Mouse (Mus musculus): ENCODE measurements around the gene Szt2. TPM values are rescaled to one million over a fixed set of nuclear protein-coding genes. Genes with fewer than 3 reads are reported as not detected.

Szt2 gene
- polyA plus RNA-seq, 1 experiment from 2014 or later: 11.4 TPM

DNA sequence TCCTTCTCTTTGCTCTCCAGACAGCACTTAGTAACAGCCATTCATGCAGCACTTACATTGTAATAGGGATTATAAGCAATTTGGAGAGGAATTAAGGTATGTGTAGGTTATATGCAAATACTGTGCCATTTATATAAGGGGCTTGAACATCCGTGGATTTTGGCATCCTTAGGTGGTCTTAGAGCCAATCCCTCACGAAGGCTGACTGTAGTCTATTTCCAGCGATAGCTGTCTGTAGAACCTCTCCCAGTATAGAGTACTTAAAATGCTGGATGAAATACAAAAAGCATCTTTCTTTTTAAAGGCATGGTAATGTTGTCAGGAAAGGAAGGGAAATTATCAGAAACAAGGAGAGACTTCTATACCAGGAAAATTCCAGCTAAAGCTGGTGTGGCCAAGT, 67.6 kb downstream of the Szt2 start:
- Histone ChIP-seq H3K36me3 (no peaks in the 10 kb centered on the region), H3K27ac (no peak overlapping the region), H3K9me3 (replicated peaks) (no peaks in the 10 kb centered on the region), H3K4me3 (no peak overlapping the region), H3K4me1 (no peaks in the 10 kb centered on the region), H3K27me3 (ENCODE audit: low read depth, poor library complexity, severe bottlenecking) (no peaks in the 10 kb centered on the region)
- 86% methylated on average over 3 of the region's 3 CpGs for WGBS
- no peak for DNase-seq (ENCODE audit: low spot score)

- Histone ChIP-seq H3K9me3 (replicated peaks) (no peaks in the 10 kb centered on the region), H3K4me3 (no peak overlapping the region), H3K27me3 (ENCODE audit: low read depth, poor library complexity, severe bottlenecking) (no peaks in the 10 kb centered on the region), H3K4me1 (no peaks in the 10 kb centered on the region), H3K36me3 (no peaks in the 10 kb centered on the region), H3K27ac (no peak overlapping the region)
- WGBS: 14% methylated on average over 7 of the region's 7 CpGs
- peak; percentile 81 for DNase-seq (ENCODE audit: low spot score)
Observed at GRCm38 (mm10) chr4:118336658-118337057, 72.4 kb downstream of the Szt2 start.

GRCm38 (mm10) chr4:118335991-118336390, 73.1 kb downstream of the Szt2 start:
- no peak for DNase-seq (ENCODE audit: low spot score)
- Histone ChIP-seq H3K4me1 (no peaks in the 10 kb centered on the region), H3K4me3 (no peak overlapping the region), H3K36me3 (no peaks in the 10 kb centered on the region), H3K9me3 (replicated peaks) (no peaks in the 10 kb centered on the region), H3K27me3 (ENCODE audit: low read depth, poor library complexity, severe bottlenecking) (no peaks in the 10 kb centered on the region), H3K27ac (no peak overlapping the region)
- 87% methylated on average over 4 of the region's 4 CpGs for WGBS

DNA sequence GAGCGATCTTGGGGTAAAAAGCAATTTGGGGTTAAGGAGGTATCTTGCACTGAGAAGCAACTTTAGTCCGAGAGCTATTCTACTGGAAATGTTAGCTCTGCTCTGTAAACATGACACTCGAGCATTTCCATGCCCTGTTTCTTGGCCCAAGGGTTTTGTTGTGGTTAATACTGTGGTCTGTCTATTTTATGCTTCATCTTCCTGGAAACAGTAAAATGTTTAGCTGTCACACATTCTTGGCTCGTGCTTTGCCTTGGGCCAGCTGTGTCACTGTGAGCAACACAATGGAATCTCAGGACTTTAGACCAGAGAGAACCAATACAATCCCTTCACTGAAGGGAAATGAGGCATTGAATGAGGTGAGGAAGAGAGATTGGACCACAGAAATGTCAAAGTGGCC, 77.3 kb downstream of the Szt2 start:
- H3K4me1 ChIP-seq: peaks cover under 1% of the 10 kb centered on the region
- H3K36me3 ChIP-seq: no peaks in the 10 kb centered on the region
- no peak overlapping the region for H3K27ac ChIP-seq
- no peaks in the 10 kb centered on the region for H3K9me3 ChIP-seq (replicated peaks)
- no peak overlapping the region for H3K4me3 ChIP-seq
- DNase-seq (ENCODE audit: low spot score): no peak
- H3K27me3 ChIP-seq (ENCODE audit: low read depth, poor library complexity, severe bottlenecking): no peaks in the 10 kb centered on the region
- WGBS: 79% methylated on average over 4 of the region's 4 CpGs

DNA sequence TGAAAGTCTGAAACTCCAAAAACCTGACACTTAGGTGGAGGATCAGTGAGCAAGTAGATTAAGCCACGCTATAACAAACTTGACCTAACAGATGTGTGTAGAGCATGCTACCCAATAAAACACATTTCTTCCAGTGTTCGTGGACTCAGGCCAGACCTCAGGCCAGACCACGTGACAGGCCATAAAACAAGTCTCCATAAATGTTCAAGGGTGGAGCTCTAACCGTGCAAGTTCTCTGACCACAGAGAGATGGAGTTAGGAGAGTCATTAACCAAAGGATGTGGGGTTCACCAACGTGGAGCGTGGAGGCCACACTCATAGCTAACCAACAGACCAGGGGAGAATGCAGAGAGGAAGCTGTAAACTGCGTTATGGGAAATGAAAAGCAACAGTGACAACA, 82.6 kb downstream of the Szt2 start:
- peak; percentile 53 for DNase-seq (ENCODE audit: low spot score)

DNA sequence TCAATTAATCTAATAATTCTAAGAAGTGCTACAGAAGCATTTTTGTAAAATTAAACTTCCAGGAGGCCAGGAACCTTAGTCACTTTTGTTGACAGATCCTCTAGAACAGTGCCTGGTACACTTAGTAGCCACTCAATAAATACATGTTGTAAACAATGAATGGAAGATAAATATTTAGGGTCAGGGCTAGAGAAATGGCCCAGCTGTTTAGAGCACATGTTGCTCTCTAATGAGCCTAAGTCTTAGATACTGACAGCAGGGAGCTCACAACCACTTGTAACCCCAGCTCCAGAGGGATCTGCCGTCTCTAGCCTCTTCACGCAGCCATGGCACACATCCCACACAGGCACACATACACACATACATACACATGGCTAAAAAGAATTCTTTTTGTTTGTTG, 88.4 kb downstream of the Szt2 start:
- H3K36me3 ChIP-seq: no peaks in the 10 kb centered on the region
- no peaks in the 10 kb centered on the region for H3K9me3 ChIP-seq (replicated peaks)
- no peaks in the 10 kb centered on the region for H3K27me3 ChIP-seq (ENCODE audit: low read depth, poor library complexity, severe bottlenecking)
- peaks cover 12% of the 10 kb centered on the region for H3K4me1 ChIP-seq
- H3K27ac ChIP-seq: no peak overlapping the region
- no peak overlapping the region for H3K4me3 ChIP-seq
- DNase-seq (ENCODE audit: low spot score): no peak
- WGBS: 88% methylated on average over 2 of the region's 2 CpGs

More for the DNA sequence above, 82.6 kb downstream of the Szt2 start:
- H3K9me3 ChIP-seq (replicated peaks): no peaks in the 10 kb centered on the region
- 42% methylated on average over 7 of the region's 7 CpGs for WGBS
- peaks cover 6% of the 10 kb centered on the region for H3K4me1 ChIP-seq
- H3K27me3 ChIP-seq (ENCODE audit: low read depth, poor library complexity, severe bottlenecking): no peaks in the 10 kb centered on the region
- H3K36me3 ChIP-seq: no peaks in the 10 kb centered on the region
- H3K4me3 ChIP-seq: no peak overlapping the region
- peak overlapping the region; percentile 68 for H3K27ac ChIP-seq

DNA sequence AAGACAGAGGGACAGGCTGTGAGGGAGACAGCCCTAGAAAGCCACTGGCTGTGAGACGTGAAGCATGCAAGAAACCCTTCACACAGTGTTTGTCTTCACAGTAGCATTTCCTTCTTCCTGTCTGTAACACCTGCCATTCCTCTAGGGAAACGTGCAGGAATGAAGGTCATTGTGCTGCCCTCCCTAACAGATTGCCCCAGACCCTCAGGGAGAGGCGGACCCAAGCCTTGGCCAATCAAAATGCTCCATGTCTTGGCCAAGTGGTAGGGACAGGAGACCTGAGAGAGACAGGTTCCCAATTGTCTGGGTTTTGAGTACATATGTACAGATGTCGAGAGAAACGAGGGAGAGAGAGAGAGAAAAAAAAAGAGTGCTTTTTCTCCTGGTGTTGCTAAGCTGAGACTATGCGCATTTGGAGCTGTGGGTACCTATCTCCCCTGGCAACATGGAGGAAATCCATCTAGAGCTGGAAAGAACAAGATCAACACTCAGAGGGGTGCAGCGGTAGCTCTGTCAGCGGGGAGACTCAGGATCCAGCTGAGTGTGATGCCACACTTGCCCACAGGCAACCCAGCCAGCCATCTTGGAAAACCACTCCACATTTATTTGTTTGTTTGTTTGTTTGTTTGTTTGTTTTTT, 89.2 kb downstream of the Szt2 start:
- Histone ChIP-seq H3K4me3 (no peak overlapping the region), H3K27ac (peak overlapping the region; percentile 33; the same call in 1 of the 2 replicates), H3K27me3 (ENCODE audit: low read depth, poor library complexity, severe bottlenecking) (no peaks in the 10 kb centered on the region), H3K9me3 (replicated peaks) (no peaks in the 10 kb centered on the region), H3K36me3 (no peaks in the 10 kb centered on the region), H3K4me1 (peaks cover 20% of the 10 kb centered on the region)
- peak; percentile 35 for DNase-seq (ENCODE audit: low spot score)
- WGBS: 38% methylated on average over 8 of the region's 8 CpGs

- 84% methylated on average over 4 of the region's 4 CpGs for WGBS
Observed at GRCm38 (mm10) chr4:118316662-118317061, 92.4 kb downstream of the Szt2 start.

GRCm38 (mm10) chr4:118315286-118315685, 93.8 kb downstream of the Szt2 start:
- Histone ChIP-seq H3K9me3 (replicated peaks) (no peaks in the 10 kb centered on the region), H3K27me3 (ENCODE audit: low read depth, poor library complexity, severe bottlenecking) (no peaks in the 10 kb centered on the region), H3K4me1 (peaks cover 22% of the 10 kb centered on the region), H3K4me3 (no peak overlapping the region), H3K27ac (peak overlapping the region; percentile 32; the same call in 1 of the 2 replicates), H3K36me3 (no peaks in the 10 kb centered on the region)
- no peak for DNase-seq (ENCODE audit: low spot score)
- 53% methylated on average over 8 of the region's 8 CpGs for WGBS

More at GRCm38 (mm10) chr4:118316662-118317061, 92.4 kb downstream of the Szt2 start:
- no peak for DNase-seq (ENCODE audit: low spot score)
- no peaks in the 10 kb centered on the region for H3K36me3 ChIP-seq
- no peaks in the 10 kb centered on the region for H3K9me3 ChIP-seq (replicated peaks)
- no peaks in the 10 kb centered on the region for H3K27me3 ChIP-seq (ENCODE audit: low read depth, poor library complexity, severe bottlenecking)
- H3K27ac ChIP-seq: no peak overlapping the region
- peaks cover 22% of the 10 kb centered on the region for H3K4me1 ChIP-seq
- no peak overlapping the region for H3K4me3 ChIP-seq

Other genes with a start within 250 kb of the Szt2 start
- gene Kdm4a, start 229.2 kb downstream of the Szt2 start, polyA plus RNA-seq (2016; fragmentation: Nextera tagmentation; extraction: Ambion mirVana): 33.7 and 42.7 TPM in 2 replicates
- 67.5 and 77.3 TPM in 2 replicates for gene Ptprf, start 117.9 kb downstream of the Szt2 start, polyA plus RNA-seq (2016; fragmentation: Nextera tagmentation; extraction: Ambion mirVana)
- gene Med8, start 64 bp upstream of the Szt2 start, polyA plus RNA-seq (2016; fragmentation: Nextera tagmentation; extraction: Ambion mirVana): 141 and 147 TPM in 2 replicates
- gene Elovl1, start 18.8 kb upstream of the Szt2 start, polyA plus RNA-seq (2016; fragmentation: Nextera tagmentation; extraction: Ambion mirVana): 45.5 and 48.1 TPM in 2 replicates
- 431 and 433 TPM in 2 replicates for gene Cdc20, start 28.1 kb upstream of the Szt2 start, polyA plus RNA-seq (2016; fragmentation: Nextera tagmentation; extraction: Ambion mirVana)
- 0.74 and 1.2 TPM in 2 replicates for gene Mpl, start 48.2 kb upstream of the Szt2 start, polyA plus RNA-seq (2016; fragmentation: Nextera tagmentation; extraction: Ambion mirVana)
- 16.8 and 19.4 TPM in 2 replicates for gene Tie1, start 80.8 kb upstream of the Szt2 start, polyA plus RNA-seq (2016; fragmentation: Nextera tagmentation; extraction: Ambion mirVana)
- gene 2610528J11Rik, start 117.7 kb upstream of the Szt2 start, polyA plus RNA-seq (2016; fragmentation: Nextera tagmentation; extraction: Ambion mirVana): 0.78 and 1.2 TPM in 2 replicates
- gene Tmem125, start 134.8 kb upstream of the Szt2 start, polyA plus RNA-seq (2016; fragmentation: Nextera tagmentation; extraction: Ambion mirVana): 0.34 and 0.54 TPM in 2 replicates
- 0.36 and 0.64 TPM in 2 replicates for gene Cfap57, start 211.5 kb upstream of the Szt2 start, polyA plus RNA-seq (2016; fragmentation: Nextera tagmentation; extraction: Ambion mirVana)
- 180 and 228 TPM in 2 replicates for gene Ebna1bp2, start 211.5 kb upstream of the Szt2 start, polyA plus RNA-seq (2016; fragmentation: Nextera tagmentation; extraction: Ambion mirVana)
- not detected in 2 replicates for gene Olfr62, start 249.7 kb upstream of the Szt2 start, polyA plus RNA-seq (2016; fragmentation: Nextera tagmentation; extraction: Ambion mirVana)

All from limb, embryonic 10.5 days (tissue).